Mouse (Mus musculus): ENCODE measurements around the gene Pole. TPM values are rescaled to one million over a fixed set of nuclear protein-coding genes. Genes with fewer than 3 reads are reported as not detected.

Gene Pole
- 61.1 and 69.1 TPM in 2 replicates for total RNA-seq (2017)

GRCm38 (mm10) chr5:110285770-110286445, at the start of gene Pole, which contains the start of gene Pxmp2:
Gene Pole (plus strand): TSS chr5:110286306.
Gene Pxmp2 (minus strand): TSS chr5:110286186.
- peak; percentile 87 for ATAC-seq (replicated peaks; ENCODE audit: low read depth, poor library complexity, severe bottlenecking)

- no peak for ATAC-seq (replicated peaks; ENCODE audit: low read depth, poor library complexity, severe bottlenecking)
These were observed 42.0 kb upstream of the Pole start for GRCm38 (mm10) chr5:110244091-110244490.

GRCm38 (mm10) chr5:110266941-110267340, 19.2 kb upstream of the Pole start:
- no peak for ATAC-seq (replicated peaks; ENCODE audit: low read depth, poor library complexity, severe bottlenecking)

GRCm38 (mm10) chr5:110269141-110270101, 16.7 kb upstream of the Pole start, which contains the start of gene Pgam5:
Gene Pgam5 (minus strand): TSS chr5:110269913.
- peak; percentile 91 for ATAC-seq (replicated peaks; ENCODE audit: low read depth, poor library complexity, severe bottlenecking)

- ATAC-seq (replicated peaks; ENCODE audit: low read depth, poor library complexity, severe bottlenecking) = no peak
These were observed 15.9 kb upstream of the Pole start for GRCm38 (mm10) chr5:110270242-110270641.

- ATAC-seq (replicated peaks; ENCODE audit: low read depth, poor library complexity, severe bottlenecking) = no peak
These were observed 12.0 kb upstream of the Pole start for GRCm38 (mm10) chr5:110274147-110274546.

GRCm38 (mm10) chr5:110274846-110275245, 11.3 kb upstream of the Pole start:
- no peak for ATAC-seq (replicated peaks; ENCODE audit: low read depth, poor library complexity, severe bottlenecking)

- ATAC-seq (replicated peaks; ENCODE audit: low read depth, poor library complexity, severe bottlenecking) = no peak
These were observed 9.7 kb upstream of the Pole start for GRCm38 (mm10) chr5:110276391-110276790.

GRCm38 (mm10) chr5:110276910-110277309, 9.2 kb upstream of the Pole start:
- ATAC-seq (replicated peaks; ENCODE audit: low read depth, poor library complexity, severe bottlenecking) = no peak

- ATAC-seq (replicated peaks; ENCODE audit: low read depth, poor library complexity, severe bottlenecking) = no peak
These were observed 4.1 kb upstream of the Pole start for GRCm38 (mm10) chr5:110281984-110282383.

GRCm38 (mm10) chr5:110284536-110284935, 1.6 kb upstream of the Pole start:
- ATAC-seq (replicated peaks; ENCODE audit: low read depth, poor library complexity, severe bottlenecking) = peak; percentile 64

GRCm38 (mm10) chr5:110285156-110285555, 950 bp upstream of the Pole start:
- ATAC-seq (replicated peaks; ENCODE audit: low read depth, poor library complexity, severe bottlenecking) = 0 out of 2 replicates have a peak, but pooled peaks have one; percentile 6

- peak; percentile 31; the same call in 1 of the 2 replicates for ATAC-seq (replicated peaks; ENCODE audit: low read depth, poor library complexity, severe bottlenecking)
These were observed 459 bp downstream of the Pole start for GRCm38 (mm10) chr5:110286446-110287083.

- no peak for ATAC-seq (replicated peaks; ENCODE audit: low read depth, poor library complexity, severe bottlenecking)
These were observed 974 bp downstream of the Pole start for GRCm38 (mm10) chr5:110287084-110287475.

GRCm38 (mm10) chr5:110291649-110292048, 5.5 kb downstream of the Pole start:
- no peak for ATAC-seq (replicated peaks; ENCODE audit: low read depth, poor library complexity, severe bottlenecking)

GRCm38 (mm10) chr5:110296637-110297036, 10.5 kb downstream of the Pole start:
- ATAC-seq (replicated peaks; ENCODE audit: low read depth, poor library complexity, severe bottlenecking) = no peak

GRCm38 (mm10) chr5:110300591-110300990, 14.5 kb downstream of the Pole start:
- ATAC-seq (replicated peaks; ENCODE audit: low read depth, poor library complexity, severe bottlenecking) = no peak

GRCm38 (mm10) chr5:110308861-110309260, 22.8 kb downstream of the Pole start:
- no peak for ATAC-seq (replicated peaks; ENCODE audit: low read depth, poor library complexity, severe bottlenecking)

- no peak for ATAC-seq (replicated peaks; ENCODE audit: low read depth, poor library complexity, severe bottlenecking)
These were observed 27.0 kb downstream of the Pole start for GRCm38 (mm10) chr5:110313127-110313526.

- ATAC-seq (replicated peaks; ENCODE audit: low read depth, poor library complexity, severe bottlenecking) = peak; percentile 74
These were observed 44.4 kb downstream of the Pole start for GRCm38 (mm10) chr5:110330508-110330907.
